Mouse (Mus musculus): ENCODE results near the gene Bicral. TPM values are rescaled to one million over a fixed set of nuclear protein-coding genes. Genes with fewer than 3 reads are reported as not detected.
"Not testable (repeated sequence)": the region's sequence is repeated elsewhere in the genome, so short reads cannot be mapped to it uniquely, and the experiment has no call there.

Gene Bicral
- total RNA-seq, 2 experiments from 2014 or later = 9.3 to 13.7 TPM

GRCm38 (mm10) chr17:46875626-46876025 is 17.3 kb upstream of the Bicral start:
- DNase-seq (ENCODE audit: low spot score) = no peak

GRCm38 (mm10) chr17:46874133-46874532 is 15.9 kb upstream of the Bicral start:
- DNase-seq (ENCODE audit: low spot score) = peak; percentile 47

- DNase-seq (ENCODE audit: low spot score) = no peak
Measured at GRCm38 (mm10) chr17:46872806-46873205, 14.5 kb upstream of the Bicral start.

GRCm38 (mm10) chr17:46870913-46871312 is 12.6 kb upstream of the Bicral start:
- DNase-seq (ENCODE audit: low spot score) = no peak

GRCm38 (mm10) chr17:46870204-46870798 is 12.0 kb upstream of the Bicral start:
- no peak for DNase-seq (ENCODE audit: low spot score)

- no peak for DNase-seq (ENCODE audit: low spot score)
Measured at GRCm38 (mm10) chr17:46866836-46867235, 8.6 kb upstream of the Bicral start.

GRCm38 (mm10) chr17:46864566-46865195 is 6.4 kb upstream of the Bicral start:
- no peak for DNase-seq (ENCODE audit: low spot score)

- no peak for DNase-seq (ENCODE audit: low spot score)
Measured at GRCm38 (mm10) chr17:46860120-46860519, 1.8 kb upstream of the Bicral start.

GRCm38 (mm10) chr17:46858749-46859444 is 615 bp upstream of the Bicral start:
- no peak for DNase-seq (ENCODE audit: low spot score)

GRCm38 (mm10) chr17:46857361-46857902 is 850 bp downstream of the Bicral start:
- peak; percentile 80 for DNase-seq (ENCODE audit: low spot score)

- DNase-seq (ENCODE audit: low spot score) = peak; percentile 81
Measured at GRCm38 (mm10) chr17:46856471-46857360, 1.6 kb downstream of the Bicral start.

- DNase-seq (ENCODE audit: low spot score) = no peak
Measured at GRCm38 (mm10) chr17:46856107-46856388, 2.2 kb downstream of the Bicral start.

- no peak for DNase-seq (ENCODE audit: low spot score)
Measured at GRCm38 (mm10) chr17:46855328-46856106, 2.8 kb downstream of the Bicral start.

GRCm38 (mm10) chr17:46854640-46855110 is 3.6 kb downstream of the Bicral start:
- DNase-seq (ENCODE audit: low spot score) = no peak

- no peak for DNase-seq (ENCODE audit: low spot score)
Measured at GRCm38 (mm10) chr17:46854096-46854495, 4.2 kb downstream of the Bicral start.

GRCm38 (mm10) chr17:46853281-46853680 is 5.0 kb downstream of the Bicral start:
- peak; percentile 73 for DNase-seq (ENCODE audit: low spot score)

- DNase-seq (ENCODE audit: low spot score) = no peak
Measured at GRCm38 (mm10) chr17:46852725-46853124, 5.6 kb downstream of the Bicral start.

GRCm38 (mm10) chr17:46847206-46847605 is 11.1 kb downstream of the Bicral start:
- DNase-seq (ENCODE audit: low spot score) = no peak

- not testable (repeated sequence) for DNase-seq (ENCODE audit: low spot score)
Measured at GRCm38 (mm10) chr17:46846573-46846972, 11.7 kb downstream of the Bicral start.

- no peak for DNase-seq (ENCODE audit: low spot score)
Measured at GRCm38 (mm10) chr17:46845262-46845661, 13.0 kb downstream of the Bicral start.

GRCm38 (mm10) chr17:46844811-46845210 is 13.5 kb downstream of the Bicral start:
- no peak for DNase-seq (ENCODE audit: low spot score)
